Mouse (Mus musculus): Measurements from ENCODE around the gene Mrpl57.

- TF ChIP-seq POLR2A (IDR thresholded peaks at IDR 0.05; ENCODE audit: borderline replicate concordance, extremely low read depth, insufficient read depth, insufficient read length, poor library complexity, severe bottlenecking): no peak
- no peak for TF ChIP-seq CTCF (IDR thresholded peaks at IDR 0.05; ENCODE audit: borderline replicate concordance, extremely low read depth, insufficient read depth, insufficient read length)
These were observed 18.5 kb downstream of the Mrpl57 start for GRCm38 (mm10) chr14:57844535-57844934.
